Mouse (Mus musculus) heart, postnatal 0 days (tissue): Measurements from ENCODE around the gene Fam166b. TPM values are rescaled to one million over a fixed set of nuclear protein-coding genes. Genes with fewer than 3 reads are reported as not detected.

ENCODE experiments used
- ATAC-seq: fragments of 200-750 bp; cut with Nextera tagmentation; 2 replicates; pipeline ENCODE4 v1.8.0; 2017; ENCODE audit warnings: low read depth, moderate number of reproducible peaks, moderate library complexity; ENCODE audit not compliant: insufficient read depth
- DNase-seq: peaks from one replicate; pipeline ENCODE4 v3.0.0-alpha.2; 2016; ENCODE audit warnings: low spot score
- H3K27ac ChIP-seq: fragments of 300-500 bp; sonication (generic); 2 replicates; pipeline ENCODE4 v1.5.1; 2014; ENCODE audit warnings: low read depth, mild to moderate bottlenecking
- H3K27me3 ChIP-seq: fragments of 300-500 bp; sonication (generic); 2 replicates; pipeline ENCODE4 v1.6.1; 2014; ENCODE audit warnings: low read length, mixed read lengths; ENCODE audit not compliant: control insufficient read depth, insufficient read depth
- H3K36me3 ChIP-seq: fragments of 300-500 bp; sonication (generic); replicated peaks from 2 replicates; pipeline ENCODE4 v1.6.1; 2014; ENCODE audit warnings: low read length, mixed read lengths; ENCODE audit not compliant: control insufficient read depth, insufficient read depth
- H3K4me1 ChIP-seq: fragments of 300-500 bp; sonication (generic); 2 replicates; pipeline ENCODE4 v1.6.1; 2014; ENCODE audit warnings: antibody characterized with exemption; ENCODE audit not compliant: control insufficient read depth, insufficient read depth
- H3K4me2 ChIP-seq: fragments of 300-500 bp; sonication (generic); 2 replicates; pipeline ENCODE4 v1.6.1; 2014; ENCODE audit warnings: low read depth, mild to moderate bottlenecking, low read length, moderate library complexity
- H3K4me3 ChIP-seq: fragments of 300-500 bp; sonication (generic); 2 replicates; pipeline ENCODE4 v1.5.1; 2014; ENCODE audit warnings: low read depth, low read length
- H3K9ac ChIP-seq: fragments of 300-500 bp; sonication (generic); replicated peaks from 2 replicates; pipeline ENCODE4 v1.6.1; 2014; ENCODE audit warnings: low read depth, low read length, mixed read lengths
- H3K9me3 ChIP-seq: fragments of 300-500 bp; sonication (generic); replicated peaks from 2 replicates; pipeline ENCODE4 v1.6.1; 2016; ENCODE audit warnings: low read length; ENCODE audit not compliant: control insufficient read depth
- CTCF ChIP-seq: IDR thresholded peaks from 2 replicates; pipeline ENCODE4 v1.5.1; 2016; ENCODE audit warnings: antibody characterized with exemption, control low read depth, low read depth
- EP300 ChIP-seq: IDR thresholded peaks from 2 replicates; pipeline ENCODE4 v1.6.1; 2016; ENCODE audit warnings: antibody characterized with exemption, low read depth
- WGBS: fragments of 180-500 bp; shearing (Covaris S2); extraction: QIAGEN DNeasy Blood & Tissue Kit; methylation state at CpG from one replicate; pipeline ENCODE4 v1.1.7; 2014; 5-methylcytosine and 5-hydroxymethylcytosine counted together
- polyA plus RNA-seq: library from polyadenylated mRNA; unstranded; fragments of >200 nt; fragmentation: Nextera tagmentation; extraction: Ambion mirVana; gene quantifications from 2 replicates; pipeline ENCODE4 v1.2.1, GENCODE M21; 2015
- total RNA-seq: library from RNA; depleted of rRNA; stranded (reverse); fragments of >200 nt; gene quantifications from 2 replicates; pipeline ENCODE4 v1.2.3, GENCODE M21; 2014; ENCODE audit warnings: low replicate concordance

Gene Fam166b
- total and polyA plus RNA-seq, 2 experiments from 2014 or later: 0.14 TPM; not detected in 1

DNA sequence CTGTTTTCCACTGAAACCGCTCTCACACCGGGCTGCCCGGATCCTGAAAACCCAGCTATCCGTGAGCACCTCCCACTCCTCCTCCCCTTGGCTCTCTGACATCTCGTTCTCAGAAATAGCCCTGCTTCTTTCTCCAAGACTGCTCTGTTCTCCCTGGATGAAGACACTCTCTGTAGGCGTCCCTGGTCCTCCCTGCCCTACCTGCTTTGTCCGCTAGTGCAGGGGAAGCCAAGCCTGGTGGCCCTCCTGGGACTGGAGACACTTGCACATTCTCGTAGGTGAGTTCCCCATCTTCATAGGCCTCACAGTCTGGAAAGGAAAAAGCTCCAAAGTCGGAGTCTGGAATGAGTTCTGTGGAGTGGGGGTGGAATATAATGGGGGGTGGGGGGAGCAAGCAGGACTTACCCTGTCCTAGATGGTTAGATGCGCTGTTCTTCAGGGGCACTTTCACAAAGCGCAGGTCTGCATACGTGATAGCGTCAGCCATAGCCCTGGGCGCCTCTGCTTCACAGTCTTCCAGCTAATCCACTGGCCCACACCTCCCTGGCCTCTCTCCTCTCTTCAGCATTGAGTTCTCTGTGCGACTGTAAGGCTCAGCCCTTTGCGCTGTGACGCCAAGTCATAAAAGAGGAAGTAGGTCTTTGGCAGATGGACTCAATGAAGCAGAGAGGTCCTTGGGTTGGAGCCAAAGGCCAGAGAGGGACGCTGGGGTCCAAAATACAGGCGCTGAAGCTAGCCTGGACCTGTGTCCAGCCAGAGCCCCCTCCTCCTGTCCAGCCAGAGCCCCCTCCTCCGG is 25.3 kb upstream of the Fam166b start, which contains the start of gene Cd72:
Cd72 (minus strand) TSS at position 588 of the 796 bp plus-strand sequence.
- H3K27me3 ChIP-seq: peaks cover 48% of the 10 kb centered on the region
- DNase-seq: no peak
- H3K27ac ChIP-seq: no peak within 1 kb of the TSS
- H3K9me3 ChIP-seq: no peaks in the 10 kb centered on the region
- peak within 1 kb of the TSS; percentile 57 for H3K4me2 ChIP-seq
- WGBS: 28% methylated on average over 20 of the region's 20 CpGs
- peaks cover 9% of the 10 kb centered on the region; the same call in 1 of the 2 replicates for H3K4me1 ChIP-seq
- ATAC-seq: 0 out of 2 replicates have a peak, but pooled peaks have one; percentile 15
- H3K36me3 ChIP-seq: no peaks in the 10 kb centered on the region
- peak within 1 kb of the TSS; percentile 30 for H3K4me3 ChIP-seq
- H3K9ac ChIP-seq: no peak within 1 kb of the TSS
- TF ChIP-seq CTCF (no peak), EP300 (no peak)

DNA sequence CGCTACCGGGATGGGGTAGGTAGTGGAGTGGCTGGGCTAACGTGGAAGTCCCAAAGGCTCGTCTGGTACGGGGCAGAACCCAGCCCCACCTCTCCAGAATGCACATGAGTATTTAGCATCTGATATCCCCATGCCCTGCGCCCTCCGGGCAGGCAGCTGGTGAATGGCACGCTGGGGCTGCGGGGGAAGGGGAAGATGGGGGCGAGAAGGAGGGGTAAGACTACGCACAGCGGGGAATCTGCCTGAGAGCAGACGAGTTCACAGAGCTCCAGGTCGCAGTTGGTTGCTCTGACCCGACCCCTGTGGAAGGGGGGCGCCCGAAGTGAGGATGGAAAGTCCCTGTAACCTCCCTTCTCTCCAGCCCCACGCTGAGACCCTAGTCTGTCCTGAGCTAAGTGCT is 24.5 kb upstream of the Fam166b start:
- peaks cover 9% of the 10 kb centered on the region; the same call in 1 of the 2 replicates for H3K4me1 ChIP-seq
- H3K4me2 ChIP-seq: peak overlapping the region; percentile 57
- no peak overlapping the region for H3K9ac ChIP-seq
- H3K9me3 ChIP-seq: no peaks in the 10 kb centered on the region
- peak overlapping the region; percentile 30 for H3K4me3 ChIP-seq
- DNase-seq (no peak), ATAC-seq (no peak)
- peaks cover 48% of the 10 kb centered on the region for H3K27me3 ChIP-seq
- no peak overlapping the region for H3K27ac ChIP-seq
- 0 out of 2 replicates have a peak, but pooled peaks cover under 1% of the 10 kb centered on the region for H3K36me3 ChIP-seq
- TF ChIP-seq EP300 (no peak), CTCF (no peak)
- 3% methylated on average over 18 of the region's 18 CpGs for WGBS

DNA sequence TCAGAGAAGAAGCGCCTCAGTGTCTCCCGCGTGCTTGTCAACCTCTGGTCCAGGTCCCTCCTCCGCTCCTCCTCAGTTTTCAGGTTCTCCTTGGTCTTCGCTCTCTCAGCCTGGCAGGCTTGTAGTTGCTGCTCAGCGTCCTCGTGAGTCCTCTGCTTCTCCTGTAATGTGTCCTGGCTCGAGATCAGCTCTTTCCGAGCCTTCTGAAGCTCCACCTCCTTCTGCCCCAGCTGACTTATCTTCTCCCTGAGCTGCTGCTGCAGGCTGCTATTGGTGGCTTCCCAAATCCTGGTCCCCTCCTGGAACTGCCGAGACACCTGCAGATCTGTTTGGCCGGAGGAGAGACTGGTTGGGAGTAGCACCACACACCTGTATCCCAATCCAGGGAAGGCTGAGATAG is 23.4 kb upstream of the Fam166b start:
- Histone ChIP-seq H3K27ac (no peak overlapping the region), H3K36me3 (peaks cover 12% of the 10 kb centered on the region), H3K27me3 (peaks cover 46% of the 10 kb centered on the region), H3K9me3 (no peaks in the 10 kb centered on the region), H3K4me2 (no peak overlapping the region), H3K9ac (no peak overlapping the region), H3K4me1 (peaks cover 9% of the 10 kb centered on the region; the same call in 1 of the 2 replicates), H3K4me3 (no peak overlapping the region)
- WGBS: 34% methylated on average over 11 of the region's 11 CpGs
- no peak for TF ChIP-seq CTCF
- no peak for TF ChIP-seq EP300
- ATAC-seq (no peak), DNase-seq (no peak)

DNA sequence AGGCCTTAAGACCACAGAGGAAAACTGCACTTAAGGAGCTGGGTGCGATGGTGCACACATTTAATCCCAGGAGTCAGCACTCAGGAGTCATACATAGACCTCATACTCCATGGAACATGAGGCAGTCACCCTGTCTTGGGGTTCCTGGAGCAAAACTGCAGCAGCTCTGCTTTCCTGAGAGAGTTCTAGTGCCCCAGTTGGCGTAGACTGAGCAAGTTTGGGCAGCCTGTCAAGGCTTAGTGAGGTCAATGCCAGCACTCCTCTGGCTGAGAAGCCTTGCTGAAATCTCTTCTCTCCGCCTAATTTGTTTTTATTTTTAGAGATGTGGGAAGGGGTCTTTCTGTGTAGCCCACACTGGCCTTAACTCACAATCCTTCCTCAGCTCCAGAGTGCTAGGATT is 19.6 kb upstream of the Fam166b start:
- peaks cover 25% of the 10 kb centered on the region for H3K27me3 ChIP-seq
- ATAC-seq: no peak
- no peak for DNase-seq
- no peak overlapping the region for H3K4me2 ChIP-seq
- H3K4me1 ChIP-seq: peaks cover 13% of the 10 kb centered on the region; the same call in 1 of the 2 replicates
- H3K4me3 ChIP-seq: no peak overlapping the region
- no peak overlapping the region for H3K27ac ChIP-seq
- TF ChIP-seq CTCF (no peak), EP300 (no peak)
- no peak overlapping the region for H3K9ac ChIP-seq
- peaks cover 37% of the 10 kb centered on the region for H3K36me3 ChIP-seq
- 80% methylated on average over 3 of the region's 3 CpGs for WGBS
- no peaks in the 10 kb centered on the region for H3K9me3 ChIP-seq

DNA sequence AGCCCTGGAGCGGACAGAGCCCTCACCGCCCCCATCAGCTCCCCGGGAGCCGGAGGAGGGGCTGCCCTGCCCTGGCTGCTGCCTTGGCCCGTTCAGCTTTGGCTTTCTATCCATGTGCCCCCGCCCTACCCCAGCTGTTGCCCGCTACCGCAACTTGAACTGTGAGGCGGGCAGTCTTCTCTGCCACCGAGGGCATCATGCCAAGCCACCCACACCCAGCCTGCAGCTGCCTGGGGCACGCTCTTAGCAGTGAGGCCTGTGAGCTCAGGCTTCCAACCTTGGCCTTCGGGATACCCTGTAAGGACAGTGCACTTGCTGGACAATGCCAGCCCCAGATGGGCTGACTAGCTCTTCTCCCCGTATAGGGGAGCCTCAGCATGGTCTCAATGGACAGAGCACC is 18.3 kb upstream of the Fam166b start:
- no peaks in the 10 kb centered on the region for H3K9me3 ChIP-seq
- peaks cover 37% of the 10 kb centered on the region for H3K36me3 ChIP-seq
- no peak overlapping the region for H3K4me3 ChIP-seq
- TF ChIP-seq CTCF (no peak), EP300 (no peak)
- no peak overlapping the region for H3K27ac ChIP-seq
- H3K4me2 ChIP-seq: no peak overlapping the region
- H3K9ac ChIP-seq: no peak overlapping the region
- WGBS: 87% methylated on average over 13 of the region's 13 CpGs
- DNase-seq: no peak
- peaks cover 12% of the 10 kb centered on the region; the same call in 1 of the 2 replicates for H3K27me3 ChIP-seq
- ATAC-seq: no peak
- H3K4me1 ChIP-seq: peaks cover 11% of the 10 kb centered on the region; the same call in 1 of the 2 replicates
